Mouse (Mus musculus) intestine, embryonic 15.5 days (tissue): ENCODE results near the gene Kcnrg. TPM values are rescaled to one million over a fixed set of nuclear protein-coding genes. Genes with fewer than 3 reads are reported as not detected.
"Not testable (repeated sequence)": the region's sequence is repeated elsewhere in the genome, so short reads cannot be mapped to it uniquely, and the experiment has no call there.

Source experiments
- ATAC-seq: fragments of 200-750 bp; cut with Nextera tagmentation; 2 replicates; pipeline ENCODE4 v1.8.0; 2017; ENCODE audit warnings: moderate TSS enrichment, moderate library complexity
- H3K27ac ChIP-seq: fragments of 300-500 bp; sonication (generic); 2 replicates; pipeline ENCODE4 v1.5.1; 2015; ENCODE audit warnings: mild to moderate bottlenecking, inconsistent platforms
- H3K27me3 ChIP-seq: fragments of 300-500 bp; sonication (generic); replicated peaks from 2 replicates; pipeline ENCODE4 v1.6.1; 2015; ENCODE audit warnings: inconsistent platforms
- H3K36me3 ChIP-seq: fragments of 300-500 bp; sonication (generic); 2 replicates; pipeline ENCODE4 v1.6.1; 2015; ENCODE audit warnings: inconsistent platforms
- H3K4me1 ChIP-seq: fragments of 300-500 bp; sonication (generic); replicated peaks from 2 replicates; pipeline ENCODE4 v1.6.1; 2015; ENCODE audit warnings: inconsistent platforms
- H3K4me2 ChIP-seq: fragments of 300-500 bp; sonication (generic); replicated peaks from 2 replicates; pipeline ENCODE4 v1.6.1; 2015; ENCODE audit warnings: mild to moderate bottlenecking, inconsistent platforms
- H3K4me3 ChIP-seq: fragments of 300-500 bp; sonication (generic); replicated peaks from 2 replicates; pipeline ENCODE4 v1.5.1; 2015; ENCODE audit warnings: inconsistent platforms
- H3K9ac ChIP-seq: fragments of 300-500 bp; sonication (generic); 2 replicates; pipeline ENCODE4 v1.6.1; 2015; ENCODE audit warnings: inconsistent platforms
- H3K9me3 ChIP-seq: fragments of 300-500 bp; sonication (generic); 2 replicates; pipeline ENCODE4 v1.6.1; 2016; ENCODE audit warnings: inconsistent platforms
- WGBS: fragments of 180-500 bp; shearing (Covaris S2); methylation state at CpG from one replicate; pipeline ENCODE4 v1.1.7; 2015; 5-methylcytosine and 5-hydroxymethylcytosine counted together
- polyA plus RNA-seq: library from polyadenylated mRNA; unstranded; fragments of >200 nt; fragmentation: Nextera tagmentation; extraction: Ambion mirVana; gene quantifications from 2 replicates; pipeline ENCODE4 v1.2.1, GENCODE M21; 2015

Gene Kcnrg
- 0.31 and 0.73 TPM in 2 replicates for polyA plus RNA-seq

DNA sequence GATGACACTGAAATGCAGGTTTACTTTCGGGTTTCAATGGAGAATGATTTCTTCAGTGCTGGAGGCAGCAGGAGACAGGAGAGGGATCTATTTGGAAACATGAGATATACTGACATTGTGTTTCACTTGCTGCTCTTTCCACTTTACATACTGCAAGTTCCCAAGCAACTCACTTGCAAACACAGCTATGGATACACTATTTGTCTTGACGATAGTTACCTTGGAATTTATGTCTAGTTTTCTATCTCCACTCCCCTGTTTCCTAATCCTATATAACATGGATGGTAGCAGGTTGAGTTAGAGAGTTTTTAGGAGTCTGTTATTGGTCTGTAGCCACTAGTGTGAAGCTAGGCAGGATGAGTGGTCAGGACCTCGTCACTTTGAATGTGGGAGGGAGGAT, at the start of gene Kcnrg:
TSS of gene Kcnrg (plus strand) at position 301 of the 400 bp plus-strand sequence.
- WGBS = 86% methylated on average over 3 of the region's 3 CpGs
- no peak for ATAC-seq
- H3K9me3 ChIP-seq = no peaks in the 10 kb centered on the region

DNA sequence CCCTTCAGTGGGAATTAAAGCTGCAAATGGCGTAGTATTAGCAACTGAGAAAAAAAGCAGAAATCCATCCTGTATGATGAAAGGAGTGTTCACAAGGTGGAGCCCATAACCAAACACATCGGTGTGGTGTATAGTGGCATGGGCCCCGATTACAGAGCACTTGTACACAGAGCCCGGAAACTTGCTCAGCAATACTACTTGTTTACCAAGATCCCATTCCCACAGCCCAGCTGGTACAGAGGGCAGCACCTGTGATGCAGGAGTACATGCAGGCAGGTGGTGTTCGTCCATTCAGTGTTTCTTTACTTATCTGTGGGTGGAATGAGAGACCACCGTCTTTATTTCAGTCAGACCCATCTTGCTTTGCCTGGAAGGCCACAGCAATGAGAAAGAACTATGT, 48.4 kb upstream of the Kcnrg start:
- Histone ChIP-seq H3K27me3 (no peaks in the 10 kb centered on the region), H3K9me3 (no peaks in the 10 kb centered on the region), H3K4me3 (no peak overlapping the region), H3K4me1 (no peaks in the 10 kb centered on the region), H3K4me2 (no peak overlapping the region), H3K27ac (no peak overlapping the region), H3K36me3 (no peaks in the 10 kb centered on the region), H3K9ac (no peak overlapping the region)
- no peak for ATAC-seq
- 89% methylated on average over 6 of the region's 6 CpGs for WGBS

More for the DNA sequence above, at the start of gene Kcnrg:
- Histone ChIP-seq H3K9ac (no peak within 1 kb of the TSS), H3K4me2 (no peak within 1 kb of the TSS), H3K27me3 (no peaks in the 10 kb centered on the region), H3K4me1 (no peaks in the 10 kb centered on the region), H3K27ac (no peak within 1 kb of the TSS), H3K4me3 (no peak within 1 kb of the TSS), H3K36me3 (no peaks in the 10 kb centered on the region)

- 64% methylated on average over 3 of the region's 3 CpGs for WGBS
- no peaks in the 10 kb centered on the region for H3K27me3 ChIP-seq
- no peak overlapping the region for H3K9ac ChIP-seq
- no peaks in the 10 kb centered on the region for H3K9me3 ChIP-seq
- H3K4me1 ChIP-seq = no peaks in the 10 kb centered on the region
- no peak overlapping the region for H3K4me2 ChIP-seq
- no peaks in the 10 kb centered on the region for H3K36me3 ChIP-seq
- no peak overlapping the region for H3K27ac ChIP-seq
- no peak overlapping the region for H3K4me3 ChIP-seq
- ATAC-seq = no peak
These were observed 47.4 kb upstream of the Kcnrg start for GRCm38 (mm10) chr14:61559856-61560255.

DNA sequence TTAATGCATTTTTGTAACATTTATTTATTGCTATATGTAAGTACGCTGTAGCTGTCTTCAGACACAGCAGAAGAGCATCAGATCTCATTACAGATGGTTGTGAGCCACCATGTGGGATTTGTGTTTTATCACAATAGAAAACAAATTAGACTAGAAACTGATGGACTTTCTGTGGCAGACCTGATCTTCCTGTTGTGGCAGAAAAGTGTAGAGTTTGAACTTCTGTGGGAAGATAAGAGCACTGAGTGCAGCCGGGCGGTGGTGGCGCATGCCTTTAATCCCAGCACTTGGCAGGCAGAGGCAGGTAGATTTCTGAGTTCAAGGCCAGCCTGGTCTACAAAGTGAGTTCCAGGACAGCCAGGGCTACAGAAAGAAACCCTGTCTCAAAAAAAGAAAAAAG, 41.0 kb upstream of the Kcnrg start:
- not testable (repeated sequence) for H3K27me3 ChIP-seq, H3K36me3 ChIP-seq, H3K9ac ChIP-seq, H3K9me3 ChIP-seq, H3K27ac ChIP-seq, ATAC-seq, H3K4me2 ChIP-seq, H3K4me3 ChIP-seq, H3K4me1 ChIP-seq
- WGBS = 92% methylated on average over 4 of the region's 4 CpGs

DNA sequence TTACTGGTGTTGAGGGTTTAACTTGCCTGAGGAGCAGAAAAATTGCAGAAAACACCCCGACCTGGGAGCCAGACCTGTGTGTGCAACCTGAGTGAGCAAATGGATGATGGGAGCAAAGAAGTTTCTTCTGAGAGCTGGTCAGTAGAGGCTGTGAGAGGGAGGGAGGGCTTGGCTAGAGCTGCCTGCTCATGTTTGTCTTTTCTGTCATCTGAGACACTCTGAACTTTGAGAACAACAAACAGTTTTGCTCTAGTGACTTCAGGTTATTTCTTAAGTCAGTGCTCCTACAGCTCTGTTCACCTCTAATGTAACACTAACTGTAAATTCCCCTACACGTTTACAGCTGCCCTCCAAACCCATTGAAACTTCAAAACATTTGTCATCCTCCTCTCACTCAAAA, 37.9 kb upstream of the Kcnrg start:
- Histone ChIP-seq H3K4me2 (no peak overlapping the region), H3K27me3 (no peaks in the 10 kb centered on the region), H3K9me3 (no peaks in the 10 kb centered on the region), H3K4me3 (no peak overlapping the region), H3K36me3 (no peaks in the 10 kb centered on the region), H3K4me1 (0 out of 2 replicates have a peak, but pooled peaks cover 2% of the 10 kb centered on the region), H3K9ac (no peak overlapping the region), H3K27ac (no peak overlapping the region)
- 63% methylated on average over 2 of the region's 2 CpGs for WGBS
- no peak for ATAC-seq

- 0 out of 2 replicates have a peak, but pooled peaks have one; percentile 54 for ATAC-seq
These were observed 35.9 kb upstream of the Kcnrg start for GRCm38 (mm10) chr14:61571366-61571765.

GRCm38 (mm10) chr14:61572131-61572530, 35.1 kb upstream of the Kcnrg start:
- Histone ChIP-seq H3K9me3 (no peaks in the 10 kb centered on the region), H3K4me3 (no peak overlapping the region), H3K9ac (no peak overlapping the region), H3K36me3 (no peaks in the 10 kb centered on the region), H3K4me1 (0 out of 2 replicates have a peak, but pooled peaks cover 2% of the 10 kb centered on the region), H3K27me3 (no peaks in the 10 kb centered on the region), H3K27ac (no peak overlapping the region), H3K4me2 (no peak overlapping the region)
- peak; percentile 87 for ATAC-seq
- WGBS = 49% methylated on average over 2 of the region's 2 CpGs

More at GRCm38 (mm10) chr14:61571366-61571765, 35.9 kb upstream of the Kcnrg start:
- Histone ChIP-seq H3K4me3 (no peak overlapping the region), H3K9ac (no peak overlapping the region), H3K9me3 (no peaks in the 10 kb centered on the region), H3K27me3 (no peaks in the 10 kb centered on the region), H3K27ac (no peak overlapping the region), H3K4me2 (peak overlapping the region; percentile 37), H3K4me1 (0 out of 2 replicates have a peak, but pooled peaks cover 2% of the 10 kb centered on the region), H3K36me3 (no peaks in the 10 kb centered on the region)
- 8% methylated on average over 4 of the region's 4 CpGs for WGBS

GRCm38 (mm10) chr14:61575066-61575465, 32.2 kb upstream of the Kcnrg start:
- no peak for ATAC-seq
- no peak overlapping the region for H3K4me2 ChIP-seq
- no peak overlapping the region for H3K27ac ChIP-seq
- WGBS = 88% methylated on average over 10 of the region's 10 CpGs
- H3K9me3 ChIP-seq = no peaks in the 10 kb centered on the region
- H3K4me3 ChIP-seq = no peak overlapping the region
- no peaks in the 10 kb centered on the region for H3K36me3 ChIP-seq
- H3K27me3 ChIP-seq = no peaks in the 10 kb centered on the region
- H3K9ac ChIP-seq = no peak overlapping the region
- 0 out of 2 replicates have a peak, but pooled peaks cover 2% of the 10 kb centered on the region for H3K4me1 ChIP-seq

DNA sequence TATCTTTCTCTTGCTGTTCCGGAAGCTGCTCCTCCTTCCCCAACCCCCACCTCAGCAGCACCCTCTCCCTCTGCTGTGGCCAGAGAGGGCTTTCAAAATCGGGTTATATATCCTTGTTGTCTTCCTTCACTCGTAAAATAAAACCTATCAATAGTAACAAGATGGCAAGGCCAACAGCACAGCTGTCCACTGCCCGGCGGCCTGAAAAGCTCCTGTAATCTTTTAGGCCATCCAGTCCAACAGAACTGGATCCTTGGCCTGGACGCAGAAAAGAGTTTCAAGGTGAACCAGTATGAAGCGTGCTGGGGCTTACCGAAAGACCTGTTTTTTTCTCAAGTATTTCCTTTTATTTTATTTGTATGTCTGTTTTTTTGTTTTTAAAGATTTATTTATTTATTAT, 31.3 kb upstream of the Kcnrg start:
- no peaks in the 10 kb centered on the region for H3K9me3 ChIP-seq
- H3K27me3 ChIP-seq = no peaks in the 10 kb centered on the region
- no peak overlapping the region for H3K9ac ChIP-seq
- ATAC-seq = no peak
- no peak overlapping the region for H3K4me2 ChIP-seq
- no peak overlapping the region for H3K27ac ChIP-seq
- 86% methylated on average over 8 of the region's 8 CpGs for WGBS
- 0 out of 2 replicates have a peak, but pooled peaks cover 2% of the 10 kb centered on the region for H3K4me1 ChIP-seq
- no peaks in the 10 kb centered on the region for H3K36me3 ChIP-seq
- H3K4me3 ChIP-seq = no peak overlapping the region

DNA sequence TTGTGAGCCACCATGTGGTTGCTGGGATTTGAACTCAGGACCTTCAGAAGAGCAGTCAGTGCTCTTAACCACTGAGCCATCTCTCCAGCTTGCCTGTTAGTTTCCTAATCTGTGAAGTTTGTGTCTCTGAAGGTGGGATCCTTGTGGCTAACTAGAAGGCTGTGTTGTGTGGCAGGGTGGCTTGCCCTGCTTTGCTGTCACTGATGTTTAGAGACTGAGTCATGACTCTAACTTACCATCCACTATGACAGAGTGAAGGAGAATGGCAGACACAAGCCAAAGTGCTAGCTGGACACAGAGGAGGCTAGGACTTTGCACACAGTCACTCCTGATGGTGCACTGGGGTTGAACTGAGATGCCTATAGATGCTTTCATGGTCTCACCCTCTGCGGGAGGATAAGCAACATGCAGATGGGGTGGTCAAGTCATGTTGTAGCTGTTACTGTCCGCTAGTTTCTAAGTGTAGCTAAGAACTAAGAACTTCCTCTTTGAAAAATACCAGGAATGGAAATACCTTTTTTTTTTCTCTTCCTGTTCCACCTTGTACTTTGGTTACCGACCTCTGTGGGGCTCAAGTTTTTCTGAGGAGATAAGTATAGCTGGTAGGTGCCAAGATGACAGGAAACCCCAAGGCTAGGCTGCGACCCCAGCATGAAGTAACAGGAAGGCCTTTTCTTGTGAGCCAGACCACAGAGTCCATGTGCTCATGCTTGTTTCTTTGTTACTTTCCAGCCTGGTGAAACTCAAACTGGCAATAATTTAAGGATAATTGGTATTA, 17.8 kb upstream of the Kcnrg start:
- no peaks in the 10 kb centered on the region for H3K4me1 ChIP-seq
- no peaks in the 10 kb centered on the region for H3K36me3 ChIP-seq
- H3K4me3 ChIP-seq = no peak overlapping the region
- no peaks in the 10 kb centered on the region for H3K27me3 ChIP-seq
- H3K9me3 ChIP-seq = no peaks in the 10 kb centered on the region
- no peak for ATAC-seq
- no peak overlapping the region for H3K4me2 ChIP-seq
- whole genome bisulfite sequencing = 72% methylated on average over 4 of the region's 4 CpGs
- H3K9ac ChIP-seq = no peak overlapping the region
- H3K27ac ChIP-seq = no peak overlapping the region

DNA sequence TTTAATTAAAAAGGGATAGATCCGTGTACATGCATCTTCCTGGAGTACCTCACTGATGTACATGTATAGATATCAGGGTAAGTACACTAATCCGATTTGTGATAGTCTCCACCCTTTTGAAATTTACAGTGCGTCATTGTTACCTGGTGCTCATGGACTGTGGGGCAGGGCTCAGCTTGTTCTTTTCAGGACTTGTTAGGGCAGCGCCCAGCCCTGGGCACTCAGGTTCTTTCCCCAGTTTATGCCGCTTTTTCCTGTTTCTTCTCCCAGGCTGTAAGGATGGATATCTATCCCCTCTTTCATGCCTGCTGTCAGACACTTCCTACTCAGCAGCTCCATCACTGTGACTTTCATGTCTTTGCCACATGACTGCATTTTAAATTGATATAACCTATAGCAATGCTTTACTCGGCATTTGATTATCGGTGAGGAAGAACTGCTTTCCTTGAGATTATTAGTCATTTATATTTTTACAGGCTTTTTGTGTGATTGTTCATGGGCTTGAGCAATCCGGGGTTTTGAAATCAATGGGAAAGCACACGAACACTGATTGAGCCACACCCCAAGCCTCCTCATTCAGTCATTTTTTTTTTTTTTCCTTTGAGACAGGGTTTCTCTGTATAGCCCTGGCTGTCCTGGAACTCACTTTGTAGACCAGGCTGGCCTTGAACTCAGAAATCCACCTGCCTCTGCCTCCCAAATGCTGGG, 10.4 kb upstream of the Kcnrg start:
- ATAC-seq = no peak
- Histone ChIP-seq H3K27ac (no peak overlapping the region), H3K9me3 (no peaks in the 10 kb centered on the region), H3K27me3 (no peaks in the 10 kb centered on the region), H3K36me3 (no peaks in the 10 kb centered on the region), H3K4me1 (peaks cover 6% of the 10 kb centered on the region; the same call in 1 of the 2 replicates), H3K9ac (no peak overlapping the region), H3K4me3 (no peak overlapping the region), H3K4me2 (no peak overlapping the region)
- WGBS = 80% methylated on average over 9 of the region's 9 CpGs

- no peaks in the 10 kb centered on the region for H3K9me3 ChIP-seq
- 60% methylated on average over 5 of the region's 5 CpGs for WGBS
- no peaks in the 10 kb centered on the region for H3K27me3 ChIP-seq
- peak within 1 kb of the TSS; percentile 60 for H3K4me2 ChIP-seq
- peak within 1 kb of the TSS; percentile 88 for H3K4me3 ChIP-seq
- no peak within 1 kb of the TSS for H3K9ac ChIP-seq
- H3K4me1 ChIP-seq = peaks cover 6% of the 10 kb centered on the region; the same call in 1 of the 2 replicates
- ATAC-seq = no peak
- H3K36me3 ChIP-seq = no peaks in the 10 kb centered on the region
- no peak within 1 kb of the TSS for H3K27ac ChIP-seq
These were observed 9.3 kb upstream of the Kcnrg start, which contains the start of gene Trim13 for GRCm38 (mm10) chr14:61597968-61598367. Gene Trim13 (plus strand): TSS chr14:61598247.
